Mouse (Mus musculus) left cerebral cortex, postnatal 10 days (tissue): ENCODE results near the gene Zbtb20. TPM values are rescaled to one million over a fixed set of nuclear protein-coding genes. Genes with fewer than 3 reads are reported as not detected.

Experiments used
- DNase-seq, 2 experiments: peaks; one replicate each; pipeline ENCODE4 v3.0.0; 2021 to 2022; ENCODE audit warnings: low spot score in 2 of 2, mixed read lengths in 1 of 2; ENCODE audit errors: extremely low spot score in 1 of 2
- intact Hi-C: fragments of 180-260 bp; cut with DNase I; formaldehyde crosslinking; loops from one replicate; pipeline ENCODE4 v1.15.1; 2025
- total RNA-seq, 2 experiments: library from RNA; stranded (reverse); gene quantifications; 2 replicates each; pipeline ENCODE4 v1.2.3; 2021

Gene Zbtb20
- total RNA-seq, 2 experiments from 2014 or later: 41.7 to 50.4 TPM

DNA sequence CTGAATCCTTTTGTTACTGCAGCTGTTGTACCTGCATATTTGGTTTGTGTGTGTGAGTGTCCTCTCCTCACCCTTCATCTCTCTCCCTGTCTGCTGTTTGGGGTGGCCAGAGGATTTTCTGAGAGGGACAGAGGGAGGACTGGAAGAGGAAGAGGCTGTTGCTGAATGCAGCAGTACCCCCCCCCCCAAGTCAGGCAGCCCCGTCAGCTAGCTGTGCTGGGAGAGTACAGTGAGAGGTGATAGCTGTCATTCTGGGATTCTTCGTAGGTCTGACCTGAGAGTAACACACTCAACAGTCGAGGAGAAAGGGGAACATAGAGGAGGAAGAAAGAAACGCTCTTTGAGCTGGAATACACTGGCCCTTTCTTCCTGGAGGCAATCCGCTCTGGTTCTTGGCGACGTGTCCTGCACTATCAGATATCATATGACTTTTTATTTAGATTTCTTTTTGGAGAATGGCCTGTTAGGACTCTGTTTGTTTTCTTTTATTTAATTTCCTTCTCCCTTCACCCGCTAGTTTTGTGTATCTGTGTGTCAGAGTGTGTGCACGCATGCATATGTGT lies 630.6 kb downstream of the Zbtb20 start:
- DNase-seq: no peak
- intact Hi-C loops: loop anchor here (5.0 kb wide), 1 partner anchor 71 kb away; no protein-coding TSS in a partner anchor

DNA sequence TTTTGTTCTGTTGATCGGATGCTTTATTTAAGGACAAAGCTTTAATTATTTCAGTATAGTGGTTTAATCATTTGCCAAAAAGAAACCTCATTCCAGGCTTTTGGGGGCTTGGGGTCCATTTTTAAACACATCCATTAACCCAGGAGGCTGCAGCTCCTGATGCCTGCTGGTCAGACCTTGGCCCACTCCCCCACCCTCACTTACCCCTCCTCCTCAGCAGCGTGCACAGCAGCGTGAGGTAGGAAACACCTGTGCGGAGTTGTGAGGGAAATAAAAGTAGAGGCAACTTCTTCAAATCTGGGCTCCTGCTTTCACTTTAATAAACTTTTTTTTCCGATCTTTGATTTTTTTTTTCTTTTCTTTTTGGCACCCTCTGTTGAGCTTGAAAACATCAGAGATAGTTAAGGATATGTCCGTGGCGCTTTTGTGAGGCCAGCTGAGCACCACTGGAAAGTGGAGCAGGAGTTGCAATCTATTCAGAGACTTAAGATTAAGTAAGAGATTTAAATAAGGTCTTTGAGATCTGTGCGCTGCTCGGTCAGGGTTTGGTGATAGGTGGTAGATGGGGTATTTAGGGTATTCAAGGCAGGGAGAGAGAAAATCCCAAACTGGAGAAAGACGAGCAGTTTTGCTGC lies 631.2 kb downstream of the Zbtb20 start:
- intact Hi-C loops: loop anchor here (5.0 kb wide), 1 partner anchor 70 kb away; no protein-coding TSS in a partner anchor
- DNase-seq: no peak

DNA sequence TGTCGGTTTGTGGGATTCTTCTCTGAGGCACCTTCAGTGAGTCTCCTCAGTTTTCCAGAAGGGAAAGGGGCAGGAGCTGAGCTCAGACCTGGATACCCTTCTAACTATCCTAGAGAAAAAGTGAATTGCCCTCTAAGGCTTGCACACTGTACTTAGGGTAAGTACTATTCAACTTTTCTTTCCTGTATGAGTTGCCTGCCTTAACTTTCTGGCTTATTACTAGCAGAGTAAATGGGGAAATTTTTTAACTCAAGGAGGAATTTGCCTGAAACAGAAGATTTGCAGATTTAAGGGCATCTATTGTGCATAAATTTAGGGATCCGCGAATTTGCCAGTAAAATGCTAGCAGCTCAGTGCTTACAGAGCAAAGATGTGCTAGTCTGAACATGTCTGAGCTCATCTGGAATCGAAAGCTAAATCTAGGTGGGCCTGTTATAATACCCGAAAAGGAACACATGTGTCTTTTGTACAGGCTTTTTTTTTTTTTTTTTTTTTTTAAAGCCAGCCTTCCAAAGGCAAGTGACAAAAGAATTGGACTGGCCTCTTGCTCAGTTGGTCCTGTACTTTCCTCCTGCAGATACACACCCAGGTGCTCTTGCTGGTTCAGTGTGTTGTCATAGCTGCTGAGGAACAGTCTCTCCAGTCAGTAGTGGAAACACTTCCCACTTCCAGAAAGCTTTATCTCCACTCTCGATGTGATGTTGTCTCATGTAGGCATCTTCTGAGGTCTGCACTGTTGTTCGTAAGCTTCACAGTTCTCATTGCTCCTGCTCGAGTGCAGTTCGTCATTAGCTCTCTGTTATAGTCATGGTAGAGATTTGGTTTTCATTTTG lies 632.7 kb downstream of the Zbtb20 start:
- intact Hi-C loops: loop anchor here (5.0 kb wide), 1 partner anchor 69 kb away; no protein-coding TSS in a partner anchor
- DNase-seq: no peak

DNA sequence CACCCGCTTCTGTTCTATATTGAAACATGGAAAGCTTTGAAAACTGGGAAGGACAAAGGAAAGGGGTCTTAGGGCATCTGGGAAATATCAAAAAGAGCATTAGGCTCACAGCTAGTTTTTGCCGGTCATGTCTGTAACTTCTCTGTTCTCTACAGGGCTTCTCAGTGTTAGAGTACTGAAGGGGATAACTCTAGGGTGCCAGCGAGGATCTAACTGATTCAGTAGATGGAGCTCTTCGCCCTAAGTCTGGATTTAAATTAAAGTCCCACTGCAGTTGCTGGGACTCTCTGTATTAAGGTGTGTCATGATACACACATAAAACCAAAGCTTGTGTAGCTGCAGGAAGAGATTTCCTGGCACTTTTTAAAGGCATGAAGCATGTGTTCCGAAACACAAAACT lies 634.8 kb downstream of the Zbtb20 start:
- no peak for DNase-seq
- intact Hi-C loops: loop anchor here (10.0 kb wide), 1 partner anchor 294 kb away; no protein-coding TSS in a partner anchor

DNA sequence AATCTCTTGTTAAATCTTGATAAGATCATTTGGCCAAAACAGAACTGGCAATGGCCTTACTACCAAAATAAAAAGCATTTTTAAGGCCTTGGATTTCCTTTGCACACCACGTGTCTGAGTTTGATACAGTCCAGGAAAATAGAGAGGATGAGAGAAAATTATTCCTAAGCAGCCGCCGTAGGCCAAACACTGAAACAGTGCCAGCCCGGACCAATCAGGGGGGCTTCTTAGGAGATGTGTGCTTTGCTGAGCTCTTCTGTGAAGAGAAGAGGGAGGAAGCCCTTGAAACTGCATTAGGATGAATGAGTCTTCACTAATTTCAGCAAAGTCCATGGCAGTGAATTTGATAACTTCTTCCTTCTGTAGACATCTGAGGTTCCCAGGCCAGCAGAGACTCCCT lies 635.9 kb downstream of the Zbtb20 start:
- intact Hi-C loops: loop anchor here (10.0 kb wide), 1 partner anchor 293 kb away; no protein-coding TSS in a partner anchor
- no peak for DNase-seq

DNA sequence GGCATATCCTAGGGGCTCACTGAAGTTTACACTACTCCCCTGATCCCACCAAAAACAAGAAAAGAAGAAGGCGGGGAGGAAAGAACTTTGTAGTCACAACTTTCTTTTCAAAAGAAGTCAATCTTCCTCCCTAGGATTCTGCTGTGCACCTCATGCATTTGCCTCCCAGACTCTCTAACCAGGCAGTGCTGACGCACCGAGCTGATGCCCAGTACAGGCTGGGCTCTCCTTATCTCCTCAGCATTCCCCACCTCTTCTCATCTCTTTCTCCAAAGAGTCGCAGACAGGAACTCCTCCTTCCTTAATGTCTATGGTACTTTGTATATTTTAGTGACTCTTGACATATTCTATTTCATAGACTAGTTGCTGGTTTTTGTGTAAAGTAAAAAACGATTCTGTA lies 638.3 kb downstream of the Zbtb20 start:
- DNase-seq: no peak
- intact Hi-C loops: loop anchor here (10.0 kb wide), 1 partner anchor 291 kb away; no protein-coding TSS in a partner anchor

DNA sequence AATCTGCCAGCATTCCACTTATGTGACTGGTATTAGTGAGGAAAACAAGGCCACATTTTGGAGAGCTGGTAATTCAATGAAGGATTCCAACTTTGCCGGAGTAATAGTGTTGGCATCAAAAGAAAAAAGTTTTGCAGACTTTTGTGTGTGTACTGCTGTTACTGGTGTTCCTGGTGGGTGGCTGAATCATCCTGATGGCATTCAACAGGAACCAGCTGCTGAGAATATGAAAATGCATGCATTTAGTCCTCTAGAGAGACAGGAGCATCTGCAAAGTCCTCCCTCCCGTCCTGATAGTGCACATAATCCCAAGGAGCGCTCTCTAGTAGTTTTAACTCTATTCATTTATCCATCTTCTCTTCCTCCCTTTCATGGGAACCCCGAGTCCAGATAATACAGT lies 639.9 kb downstream of the Zbtb20 start:
- intact Hi-C loops: loop anchor here (10.0 kb wide), 1 partner anchor 289 kb away; no protein-coding TSS in a partner anchor
- no peak for DNase-seq

DNA sequence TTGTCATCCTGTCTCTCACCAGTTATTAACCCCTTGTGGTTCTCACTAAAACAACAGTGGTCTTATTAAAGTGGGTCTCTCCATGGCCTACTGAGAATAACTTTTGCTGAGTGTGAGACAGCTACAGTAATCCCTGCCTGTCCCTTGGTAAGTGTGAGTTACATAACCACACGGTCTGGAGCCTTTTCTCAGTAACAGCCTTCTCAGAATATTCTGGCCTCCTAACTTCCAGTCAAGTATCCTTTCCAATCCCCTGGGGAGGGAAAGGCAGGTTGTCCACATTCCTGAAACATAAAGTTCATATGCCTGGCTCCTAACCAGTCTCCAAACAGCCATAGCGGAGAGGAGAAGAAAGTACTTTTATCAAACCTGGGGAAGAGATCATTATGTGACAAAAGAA lies 644.6 kb downstream of the Zbtb20 start:
- intact Hi-C loops: no loop called here
- no peak for DNase-seq

DNA sequence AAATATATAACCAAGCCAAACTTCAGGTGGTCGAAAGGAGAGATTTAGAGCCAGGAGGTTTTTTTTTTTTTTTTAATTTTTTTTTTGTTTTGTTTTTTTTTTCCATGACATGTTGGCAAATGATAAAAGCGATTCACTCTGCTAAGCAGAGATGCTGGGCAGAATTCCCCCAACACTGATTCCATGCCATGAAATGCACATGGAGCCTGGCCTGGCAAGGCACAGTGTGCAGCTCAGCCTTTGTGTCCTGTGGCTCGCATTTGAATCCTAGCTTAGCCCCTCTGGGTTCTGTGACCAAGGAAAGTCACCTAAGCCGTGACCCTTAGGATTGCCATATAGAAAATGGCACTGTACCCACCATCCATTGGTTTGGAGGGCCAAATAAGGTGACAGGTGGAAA lies 646.8 kb downstream of the Zbtb20 start:
- no peak for DNase-seq
- intact Hi-C loops: no loop called here

DNA sequence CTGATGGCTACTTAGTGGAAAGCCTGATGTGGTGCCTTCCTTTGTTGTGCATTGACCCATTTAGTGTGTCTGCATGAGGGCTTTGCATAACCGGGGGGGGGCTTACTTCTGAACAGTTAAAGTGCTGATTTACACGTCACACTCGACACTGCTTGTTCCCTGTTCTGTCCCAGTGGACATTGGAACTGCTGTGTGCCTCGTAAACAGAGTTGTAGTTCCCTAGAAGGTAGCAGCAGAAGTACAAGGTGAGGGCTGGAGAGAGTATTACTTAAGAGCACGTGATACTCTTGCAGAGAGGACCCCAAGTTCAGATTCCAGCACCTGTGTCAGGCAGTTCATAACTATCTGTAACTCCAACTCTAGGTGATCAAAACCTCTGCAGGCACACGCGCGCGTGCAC lies 648.5 kb downstream of the Zbtb20 start:
- DNase-seq: no peak
- intact Hi-C loops: no loop called here

DNA sequence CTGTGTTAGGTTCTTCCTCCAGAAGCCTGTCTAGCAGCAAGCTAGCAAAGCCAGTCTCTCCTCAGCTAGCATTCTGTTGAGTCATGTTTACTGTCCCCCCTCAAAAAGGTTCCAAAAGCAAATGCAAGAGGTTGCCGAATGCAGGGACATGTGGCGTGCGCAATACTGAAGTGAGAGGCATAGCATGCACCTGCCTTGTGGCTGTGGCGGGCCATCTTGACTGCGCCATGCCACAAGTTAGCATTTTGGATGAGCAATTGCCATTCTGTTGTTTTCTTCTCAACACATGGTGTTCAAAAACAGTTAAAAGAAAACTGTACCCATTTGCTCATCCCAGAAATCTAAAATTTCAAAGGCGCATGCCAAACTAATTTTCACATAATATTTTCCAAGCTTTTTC lies 649.9 kb downstream of the Zbtb20 start:
- intact Hi-C loops: no loop called here
- DNase-seq: no peak

DNA sequence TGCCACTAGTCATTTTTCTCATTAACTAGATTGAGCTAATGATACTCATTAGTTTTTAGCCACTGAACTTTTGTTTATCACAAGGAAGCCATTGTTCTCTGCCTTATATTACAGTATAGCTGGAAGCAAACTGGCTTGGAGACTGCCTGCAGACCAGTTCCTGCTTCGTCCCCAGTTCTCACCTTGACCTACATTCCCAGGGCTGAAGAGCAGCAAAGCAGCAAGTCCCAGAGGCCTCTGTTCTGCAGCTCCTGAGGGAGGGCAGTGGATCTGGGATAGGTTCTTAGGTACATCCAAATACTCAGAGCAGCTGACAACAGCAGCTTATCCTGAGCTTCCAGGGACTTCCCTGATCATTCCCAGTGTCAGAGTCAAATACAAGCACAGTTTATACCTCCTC lies 652.6 kb downstream of the Zbtb20 start:
- intact Hi-C loops: no loop called here
- no peak for DNase-seq

DNA sequence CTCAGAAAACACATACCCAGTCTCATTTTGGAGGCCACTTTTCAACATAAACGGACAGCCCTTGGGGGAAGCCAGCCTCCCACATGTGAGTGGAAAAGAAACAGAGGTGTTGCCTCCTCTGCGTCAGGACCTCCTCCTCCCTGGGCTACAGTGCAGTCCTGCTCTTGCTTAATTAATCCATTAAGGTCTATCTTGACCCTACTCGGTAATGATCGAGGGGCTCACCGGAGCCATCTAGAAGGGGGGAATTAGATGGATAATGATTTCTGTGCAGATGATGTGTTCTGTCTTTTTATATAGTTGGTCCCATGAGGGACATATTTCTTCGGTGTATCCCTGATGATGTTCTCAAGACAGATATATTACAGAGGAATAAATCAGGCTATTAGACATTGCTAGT lies 655.6 kb downstream of the Zbtb20 start:
- intact Hi-C loops: no loop called here
- DNase-seq: no peak

DNA sequence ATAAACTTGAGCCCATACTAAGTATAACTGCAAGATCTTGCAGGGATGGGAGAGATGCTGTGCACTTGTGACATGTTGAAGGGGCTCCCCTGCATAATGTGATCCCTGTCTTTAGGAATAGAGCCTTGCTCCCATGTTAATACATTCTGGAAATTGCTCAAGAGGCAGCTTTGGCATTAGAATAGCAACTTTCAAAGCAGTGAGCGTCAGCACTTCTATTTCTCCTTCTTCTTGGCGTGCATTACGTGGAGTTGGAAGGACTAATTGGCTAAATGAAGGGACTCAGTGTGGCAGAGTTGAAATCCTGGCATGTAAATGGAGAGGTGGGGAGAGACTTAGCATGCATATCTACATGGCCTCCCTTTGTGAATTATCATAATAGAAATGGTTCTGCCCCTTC lies 658.4 kb downstream of the Zbtb20 start:
- intact Hi-C loops: no loop called here
- peak in 1 of 2 experiments; percentile 42 for DNase-seq

DNA sequence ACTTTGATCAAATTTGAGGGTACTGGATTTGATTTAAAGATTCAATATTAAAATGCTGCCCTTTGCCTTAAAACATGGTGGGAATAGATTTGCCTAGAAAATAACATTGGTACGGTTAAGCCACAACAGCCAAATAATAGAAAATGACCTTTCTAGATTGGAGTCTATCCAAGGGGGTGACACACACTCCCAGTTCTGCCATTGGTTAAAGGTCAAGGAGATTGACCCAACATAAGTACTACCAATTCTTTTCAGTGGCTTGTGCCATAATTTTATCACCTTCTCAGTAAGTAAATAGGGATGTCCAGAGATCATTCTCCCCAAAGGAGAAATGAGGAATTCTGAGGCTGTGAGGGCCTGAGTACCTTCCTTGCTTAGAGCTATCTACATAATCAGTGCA lies 660.2 kb downstream of the Zbtb20 start:
- intact Hi-C loops: no loop called here
- no peak for DNase-seq

DNA sequence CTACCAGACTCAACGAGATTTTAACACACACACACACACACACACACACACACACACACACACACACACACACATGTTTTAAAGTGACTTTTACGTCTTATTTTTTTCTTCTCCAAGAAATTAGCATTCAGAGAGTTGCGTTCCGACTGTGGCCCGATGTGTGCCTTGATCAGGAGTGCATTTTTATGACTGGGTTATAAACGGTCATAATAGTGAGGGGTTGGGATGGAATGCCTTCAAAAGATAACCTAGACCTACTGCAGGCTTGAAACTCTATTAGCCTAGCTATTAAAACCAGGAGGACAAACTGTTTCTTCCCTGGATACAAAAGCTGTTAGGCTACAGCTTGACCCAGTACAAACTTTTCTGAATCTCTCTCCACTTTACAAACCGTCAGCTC lies 661.5 kb downstream of the Zbtb20 start:
- no peak for DNase-seq
- intact Hi-C loops: no loop called here

DNA sequence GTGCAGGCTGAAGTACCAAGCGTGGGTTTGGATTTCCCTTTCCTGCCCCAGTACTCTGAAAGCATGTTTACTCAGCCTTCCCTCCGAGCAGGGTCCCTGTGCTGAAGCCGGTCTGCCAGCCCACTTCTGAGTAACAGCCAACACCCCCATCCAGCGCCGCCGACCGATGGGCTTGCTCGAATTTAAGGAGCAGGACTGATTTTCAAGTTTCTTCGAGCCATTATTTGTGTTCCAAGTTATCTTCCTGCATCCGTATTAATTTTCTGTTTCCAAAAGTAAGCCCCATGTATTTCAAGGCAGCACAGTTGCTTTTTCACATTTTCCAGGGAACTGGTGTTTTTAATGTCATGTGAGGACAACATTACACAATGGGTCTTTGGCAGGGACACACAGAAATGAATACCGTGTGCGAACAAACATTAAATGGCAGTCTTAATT lies 664.0 kb downstream of the Zbtb20 start:
- DNase-seq: peak in 1 of 2 experiments; percentile 34
- intact Hi-C loops: no loop called here

DNA sequence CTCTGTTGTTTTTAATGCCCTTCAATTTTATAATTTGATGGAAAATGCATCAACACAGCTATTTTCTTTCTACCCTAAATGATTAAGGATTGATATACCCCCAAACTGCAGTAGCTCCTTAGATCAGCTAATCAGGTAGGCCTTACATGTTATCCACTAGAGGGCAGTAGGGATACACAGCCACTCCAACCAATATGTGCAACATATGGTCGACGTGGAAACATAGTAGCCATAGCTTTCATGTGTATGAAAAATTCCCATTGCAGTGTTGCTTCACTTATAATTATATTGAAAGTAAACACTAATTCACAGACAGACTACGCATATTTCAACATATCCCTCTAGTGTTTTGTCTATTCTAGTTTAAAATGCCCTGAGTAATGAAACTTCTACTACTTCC lies 664.4 kb downstream of the Zbtb20 start:
- intact Hi-C loops: no loop called here
- DNase-seq: no peak

DNA sequence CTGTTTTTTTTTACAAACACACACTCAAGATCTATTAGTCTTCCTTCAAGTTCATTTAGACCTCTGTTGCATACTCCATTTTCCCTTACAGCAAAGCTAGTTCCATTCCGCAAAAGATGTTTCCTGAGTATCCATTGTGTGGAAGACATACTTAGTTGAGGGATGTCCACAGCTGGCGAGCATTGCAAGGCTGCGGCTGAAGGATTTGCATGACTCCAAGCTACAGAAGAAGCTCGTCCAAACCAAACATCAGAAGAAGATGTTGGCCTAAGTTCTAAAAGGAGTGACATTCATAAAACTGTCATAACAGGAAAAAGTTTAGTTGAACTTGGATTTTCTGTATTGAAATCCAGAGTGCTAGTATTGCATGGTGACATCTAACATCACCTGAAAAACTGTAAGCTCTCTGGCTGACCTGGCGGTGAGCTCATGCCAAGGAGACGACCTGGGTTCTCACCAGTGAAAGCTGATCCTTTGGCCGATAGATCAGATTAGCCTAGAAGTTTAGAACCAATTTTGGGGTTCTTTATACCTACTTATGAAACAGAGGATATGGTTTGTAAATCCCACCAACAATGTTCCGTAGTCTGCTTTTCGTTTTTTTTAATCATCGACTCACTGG lies 665.0 kb downstream of the Zbtb20 start:
- intact Hi-C loops: no loop called here
- no peak for DNase-seq
